In genomic region chr17:50477277-50477676, GRCm38 (mm10) we compare ENCODE assay signal across 32 mouse cellular contexts.
"Had no signal": no experiment of that assay in that cellular context is flagged by ENCODE, and none has a peak within 500 bp of the region (broad histone marks: within the 10 kb centered on the region; RNA-seq: fewer than 3 reads in every experiment).

No protein-coding gene starts in this region.

- H3K36me3 ChIP-seq: limb, embryonic 10.5 days; limb, embryonic 12.5 days; limb, embryonic 13.5 days; limb, embryonic 15.5 days; liver, embryonic 12.5 days; liver, embryonic 13.5 days; liver, embryonic 15.5 days; lung, embryonic 15.5 days; midbrain, embryonic 10.5 days; midbrain, embryonic 12.5 days; midbrain, embryonic 13.5 days; midbrain, embryonic 15.5 days; neural tube, embryonic 12.5 days had no signal

- H3K9me3 ChIP-seq: limb, embryonic 10.5 days; limb, embryonic 12.5 days; limb, embryonic 13.5 days; limb, embryonic 15.5 days; liver, embryonic 12.5 days; liver, embryonic 13.5 days; liver, embryonic 15.5 days; lung, embryonic 15.5 days; megakaryocyte, embryonic 14.5 days; midbrain, embryonic 10.5 days; midbrain, embryonic 12.5 days; midbrain, embryonic 13.5 days; midbrain, embryonic 15.5 days; neural tube, embryonic 12.5 days had no signal

- DNase-seq: left cerebral cortex, postnatal 4 days; liver; liver, embryonic 13.5 days; liver, postnatal 0 days; lung, adult 18-20 months; lung, adult 2 months; lung, embryonic 14.5 days; lung, postnatal 10 days; lung, postnatal 14 days; lung, postnatal 36 days; lung, postnatal 4 days; midbrain, embryonic 14.5 days had no signal

- H3K4me2 ChIP-seq: limb, embryonic 12.5 days; limb, embryonic 13.5 days; limb, embryonic 15.5 days; liver, embryonic 11.5 days; liver, embryonic 12.5 days; liver, embryonic 13.5 days; liver, embryonic 15.5 days; lung, embryonic 14.5 days; lung, embryonic 15.5 days; midbrain, embryonic 11.5 days; midbrain, embryonic 12.5 days; midbrain, embryonic 13.5 days; midbrain, embryonic 15.5 days; neural tube, embryonic 12.5 days had no signal

- H3K4me3 ChIP-seq: limb, embryonic 10.5 days; limb, embryonic 12.5 days; limb, embryonic 13.5 days; limb, embryonic 15.5 days; liver, embryonic 12.5 days; liver, embryonic 13.5 days; liver, embryonic 15.5 days; lung, embryonic 15.5 days; megakaryocyte, embryonic 14.5 days; midbrain, embryonic 10.5 days; midbrain, embryonic 12.5 days; midbrain, embryonic 13.5 days; midbrain, embryonic 15.5 days; myocyte; neural tube, embryonic 12.5 days had no signal

- H3K27ac ChIP-seq: limb, embryonic 10.5 days; limb, embryonic 12.5 days; limb, embryonic 13.5 days; limb, embryonic 15.5 days; liver, embryonic 12.5 days; liver, embryonic 13.5 days; liver, embryonic 14.5 days; liver, embryonic 15.5 days; lung, embryonic 15.5 days; macrophage; midbrain, embryonic 10.5 days; midbrain, embryonic 12.5 days; midbrain, embryonic 13.5 days; midbrain, embryonic 15.5 days; neural tube, embryonic 12.5 days had no signal

- H3K9ac ChIP-seq: limb, embryonic 12.5 days; limb, embryonic 13.5 days; limb, embryonic 15.5 days; liver, embryonic 12.5 days; liver, embryonic 13.5 days; liver, embryonic 14.5 days; liver, embryonic 15.5 days; liver, postnatal 0 days; lung, embryonic 14.5 days; lung, embryonic 15.5 days; midbrain, embryonic 12.5 days; midbrain, embryonic 13.5 days; midbrain, embryonic 15.5 days; neural tube, embryonic 12.5 days had no signal

- H3K27me3 ChIP-seq: limb, embryonic 12.5 days; limb, embryonic 13.5 days; limb, embryonic 15.5 days; liver, embryonic 12.5 days; liver, embryonic 13.5 days; liver, embryonic 15.5 days; lung, embryonic 15.5 days; midbrain, embryonic 12.5 days; midbrain, embryonic 13.5 days; midbrain, embryonic 15.5 days; neural tube, embryonic 12.5 days had no signal

- H3K4me1 ChIP-seq: limb, embryonic 10.5 days; limb, embryonic 12.5 days; limb, embryonic 13.5 days; limb, embryonic 15.5 days; liver, embryonic 12.5 days; liver, embryonic 13.5 days; liver, embryonic 15.5 days; lung, embryonic 15.5 days; megakaryocyte, embryonic 14.5 days; midbrain, embryonic 10.5 days; midbrain, embryonic 12.5 days; midbrain, embryonic 13.5 days; midbrain, embryonic 15.5 days; neural tube, embryonic 12.5 days had no signal

- ATAC-seq: liver, embryonic 12.5 days; liver, postnatal 0 days; lung, postnatal 0 days; midbrain, embryonic 13.5 days; midbrain, embryonic 15.5 days; midbrain, embryonic 16.5 days had no signal
